Mouse (Mus musculus) bone marrow macrophage, adult 2 months (primary cell): ENCODE results near the gene Pabpc4.

Experiments used
- CTCF ChIP-seq: IDR thresholded peaks from 2 replicates; pipeline ENCODE4 v1.5.1; 2012; ENCODE audit warnings: low read depth, mild to moderate bottlenecking, low read length, moderate library complexity
- POLR2A ChIP-seq: IDR thresholded peaks from 2 replicates; pipeline ENCODE4 v1.6.1; 2012; ENCODE audit warnings: mild to moderate bottlenecking, low read depth, low read length, borderline replicate concordance

DNA sequence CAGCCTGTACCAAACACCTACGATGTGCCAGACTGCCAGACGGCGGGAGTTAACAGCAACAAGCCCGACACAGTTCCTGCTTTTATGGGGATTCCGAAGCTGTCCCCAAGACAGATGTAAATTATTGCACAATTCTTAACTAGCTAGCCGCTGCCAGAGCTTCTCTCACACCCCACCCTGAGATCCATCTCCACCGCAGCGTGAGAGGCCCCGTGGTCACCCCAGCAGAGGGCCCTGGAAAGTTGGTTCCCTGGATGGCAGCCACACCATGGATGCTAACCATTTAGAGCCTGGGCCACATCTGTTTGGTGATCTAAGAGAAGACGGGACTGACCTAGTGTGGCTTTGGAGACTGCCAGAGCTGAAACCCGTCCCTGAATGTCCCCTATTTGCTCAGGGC lies 33.0 kb upstream of the Pabpc4 start:
- TF ChIP-seq POLR2A (no peak), CTCF (no peak)
